Mouse (Mus musculus): ENCODE measurements around the gene Col17a1. TPM values are rescaled to one million over a fixed set of nuclear protein-coding genes. Genes with fewer than 3 reads are reported as not detected.

The Col17a1 gene
- total RNA-seq, 2 experiments from 2014 or later, result 0.17 TPM; not detected in 1

Other genes with a start within 250 kb of the Col17a1 start
- 10 to 100 TPM; 46.5 to 65.9 TPM for gene Sh3pxd2a, start 227.7 kb downstream of the Col17a1 start, total RNA-seq (2021)
- gene Stn1, start 154.6 kb downstream of the Col17a1 start, total RNA-seq (2021), result 10 to 100 TPM; 12.9 to 14.7 TPM
- 10 to 100 TPM; 38.1 to 46.8 TPM for gene Slk, start 112.4 kb downstream of the Col17a1 start, total RNA-seq (2021)
- 100 to 1,000 TPM in 1 of 2 experiments, 10 to 100 TPM in 1; 97.7 to 101 TPM for gene Sfr1, start 39.6 kb upstream of the Col17a1 start, total RNA-seq (2021)
- 100 to 1,000 TPM in 1 of 2 experiments, 10 to 100 TPM in 1; 92.1 to 145 TPM for gene Gsto1, start 162.9 kb upstream of the Col17a1 start, total RNA-seq (2021)
- gene Gsto2, start 173.4 kb upstream of the Col17a1 start, total RNA-seq (2021), result 1 to 10 TPM; 1.7 to 2.6 TPM
- gene Cfap43, start 227.2 kb upstream of the Col17a1 start, total RNA-seq (2021), result not detected
- 10 to 100 TPM; 17.9 to 25.1 TPM for gene Itprip, start 227.2 kb upstream of the Col17a1 start, total RNA-seq (2021)
- gene Cfap58, start 245.6 kb upstream of the Col17a1 start, total RNA-seq (2021), result under 1 TPM in 1 of 2 experiments, not detected in 1; 0.13 TPM